Mouse (Mus musculus): Measurements from ENCODE around the gene Il12rb1. TPM values are rescaled to one million over a fixed set of nuclear protein-coding genes. Genes with fewer than 3 reads are reported as not detected.

The Il12rb1 gene
- polyA plus RNA-seq, 1 experiment from 2014 or later = 0.12 TPM

- Histone ChIP-seq H3K4me1 (peaks cover 19% of the 10 kb centered on the region), H3K4me3 (no peak overlapping the region), H3K27ac (no peak overlapping the region), H3K36me3 (replicated peaks) (no peaks in the 10 kb centered on the region), H3K27me3 (ENCODE audit: poor library complexity, severe bottlenecking) (peaks cover 19% of the 10 kb centered on the region), H3K9me3 (peaks cover 7% of the 10 kb centered on the region; the same call in 1 of the 2 replicates)
- DNase-seq (ENCODE audit: extremely low spot score, low spot score) = no peak
- WGBS = 86% methylated on average over 8 of the region's 8 CpGs
Measured at GRCm38 (mm10) chr8:70825816-70826215, 17.6 kb downstream of the Il12rb1 start.

- H3K9me3 ChIP-seq = peaks cover 7% of the 10 kb centered on the region; the same call in 1 of the 2 replicates
- 97% methylated on average over 2 of the region's 2 CpGs for WGBS
- DNase-seq (ENCODE audit: extremely low spot score, low spot score) = no peak
Measured at GRCm38 (mm10) chr8:70827010-70827409, 18.8 kb downstream of the Il12rb1 start.

GRCm38 (mm10) chr8:70827796-70828195 is 19.5 kb downstream of the Il12rb1 start:
- H3K4me3 ChIP-seq = no peak overlapping the region
- no peak overlapping the region for H3K27ac ChIP-seq
- H3K4me1 ChIP-seq = peaks cover 21% of the 10 kb centered on the region
- no peaks in the 10 kb centered on the region for H3K36me3 ChIP-seq (replicated peaks)
- peaks cover 7% of the 10 kb centered on the region; the same call in 1 of the 2 replicates for H3K9me3 ChIP-seq
- 0 out of 2 replicates have a peak, but pooled peaks cover 3% of the 10 kb centered on the region for H3K27me3 ChIP-seq (ENCODE audit: poor library complexity, severe bottlenecking)
- DNase-seq (ENCODE audit: extremely low spot score, low spot score) = no peak
- 81% methylated on average over 1 of the region's 1 CpGs for WGBS

More at GRCm38 (mm10) chr8:70827010-70827409, 18.8 kb downstream of the Il12rb1 start:
- Histone ChIP-seq H3K4me3 (no peak overlapping the region), H3K27me3 (ENCODE audit: poor library complexity, severe bottlenecking) (peaks cover 8% of the 10 kb centered on the region), H3K4me1 (peaks cover 15% of the 10 kb centered on the region), H3K36me3 (replicated peaks) (no peaks in the 10 kb centered on the region), H3K27ac (no peak overlapping the region)

- peak overlapping the region; percentile 21; the same call in 1 of the 2 replicates for H3K27ac ChIP-seq
- WGBS = 84% methylated on average over 8 of the region's 8 CpGs
- H3K4me3 ChIP-seq = no peak overlapping the region
- H3K27me3 ChIP-seq (ENCODE audit: poor library complexity, severe bottlenecking) = no peaks in the 10 kb centered on the region
- peaks cover 6% of the 10 kb centered on the region; the same call in 1 of the 2 replicates for H3K9me3 ChIP-seq
- DNase-seq (ENCODE audit: extremely low spot score, low spot score) = no peak
- H3K36me3 ChIP-seq (replicated peaks) = peaks cover 12% of the 10 kb centered on the region
- peaks cover 33% of the 10 kb centered on the region for H3K4me1 ChIP-seq
Measured at GRCm38 (mm10) chr8:70831517-70831916, 23.3 kb downstream of the Il12rb1 start.

GRCm38 (mm10) chr8:70832371-70832770 is 24.1 kb downstream of the Il12rb1 start:
- no peaks in the 10 kb centered on the region for H3K27me3 ChIP-seq (ENCODE audit: poor library complexity, severe bottlenecking)
- WGBS = 70% methylated on average over 11 of the region's 11 CpGs
- H3K27ac ChIP-seq = peak overlapping the region; percentile 66
- no peak overlapping the region for H3K4me3 ChIP-seq
- peaks cover 41% of the 10 kb centered on the region for H3K4me1 ChIP-seq
- no peak for DNase-seq (ENCODE audit: extremely low spot score, low spot score)
- H3K36me3 ChIP-seq (replicated peaks) = peaks cover 20% of the 10 kb centered on the region
- no peaks in the 10 kb centered on the region for H3K9me3 ChIP-seq

- Histone ChIP-seq H3K36me3 (replicated peaks) (peaks cover 20% of the 10 kb centered on the region), H3K4me1 (peaks cover 41% of the 10 kb centered on the region), H3K27ac (peak overlapping the region; percentile 66), H3K9me3 (no peaks in the 10 kb centered on the region), H3K4me3 (no peak overlapping the region), H3K27me3 (ENCODE audit: poor library complexity, severe bottlenecking) (no peaks in the 10 kb centered on the region)
- WGBS = 65% methylated on average over 9 of the region's 9 CpGs
- DNase-seq (ENCODE audit: extremely low spot score, low spot score) = no peak
Measured at GRCm38 (mm10) chr8:70833018-70833482, 24.8 kb downstream of the Il12rb1 start.

GRCm38 (mm10) chr8:70833520-70833919 is 25.3 kb downstream of the Il12rb1 start:
- WGBS = 56% methylated on average over 15 of the region's 15 CpGs
- Histone ChIP-seq H3K4me3 (no peak overlapping the region), H3K36me3 (replicated peaks) (peaks cover 20% of the 10 kb centered on the region), H3K27me3 (ENCODE audit: poor library complexity, severe bottlenecking) (no peaks in the 10 kb centered on the region), H3K4me1 (peaks cover 44% of the 10 kb centered on the region), H3K27ac (peak overlapping the region; percentile 66), H3K9me3 (no peaks in the 10 kb centered on the region)
- no peak for DNase-seq (ENCODE audit: extremely low spot score, low spot score)

- Histone ChIP-seq H3K4me1 (peaks cover 50% of the 10 kb centered on the region), H3K9me3 (no peaks in the 10 kb centered on the region), H3K27ac (peak overlapping the region; percentile 66), H3K4me3 (no peak overlapping the region), H3K27me3 (ENCODE audit: poor library complexity, severe bottlenecking) (no peaks in the 10 kb centered on the region), H3K36me3 (replicated peaks) (peaks cover 20% of the 10 kb centered on the region)
- no peak for DNase-seq (ENCODE audit: extremely low spot score, low spot score)
- WGBS = 93% methylated on average over 3 of the region's 3 CpGs
Measured at GRCm38 (mm10) chr8:70834071-70834470, 25.8 kb downstream of the Il12rb1 start.

- Histone ChIP-seq H3K36me3 (replicated peaks) (peaks cover 20% of the 10 kb centered on the region), H3K27ac (0 out of 2 replicates have a peak overlapping the region, but pooled peaks have one; percentile 5), H3K4me1 (peaks cover 58% of the 10 kb centered on the region)
Measured at GRCm38 (mm10) chr8:70836666-70837065, 28.4 kb downstream of the Il12rb1 start.

GRCm38 (mm10) chr8:70838654-70839407 is 30.6 kb downstream of the Il12rb1 start:
- no peak for DNase-seq (ENCODE audit: extremely low spot score, low spot score)
- Histone ChIP-seq H3K4me3 (peak overlapping the region; percentile 72), H3K9me3 (no peaks in the 10 kb centered on the region), H3K36me3 (replicated peaks) (peaks cover 20% of the 10 kb centered on the region), H3K27ac (peak overlapping the region; percentile 88), H3K4me1 (peaks cover 45% of the 10 kb centered on the region), H3K27me3 (ENCODE audit: poor library complexity, severe bottlenecking) (peaks cover 8% of the 10 kb centered on the region; the same call in 1 of the 2 replicates)
- WGBS = 4% methylated on average over 66 of the region's 66 CpGs

More at GRCm38 (mm10) chr8:70836666-70837065, 28.4 kb downstream of the Il12rb1 start:
- H3K27me3 ChIP-seq (ENCODE audit: poor library complexity, severe bottlenecking) = no peaks in the 10 kb centered on the region
- H3K4me3 ChIP-seq = no peak overlapping the region
- no peak for DNase-seq (ENCODE audit: extremely low spot score, low spot score)
- no peaks in the 10 kb centered on the region for H3K9me3 ChIP-seq
- WGBS = 91% methylated on average over 12 of the region's 12 CpGs

GRCm38 (mm10) chr8:70839408-70840351 is 31.4 kb downstream of the Il12rb1 start, which contains the start of gene Arrdc2:
Gene Arrdc2 (minus strand): TSS chr8:70839720.
- DNase-seq (ENCODE audit: extremely low spot score, low spot score) = peak; percentile 99
- Histone ChIP-seq H3K27me3 (ENCODE audit: poor library complexity, severe bottlenecking) (peaks cover 12% of the 10 kb centered on the region; the same call in 1 of the 2 replicates), H3K36me3 (replicated peaks) (peaks cover 20% of the 10 kb centered on the region), H3K27ac (peak within 1 kb of the TSS; percentile 88), H3K4me3 (peak within 1 kb of the TSS; percentile 72), H3K9me3 (no peaks in the 10 kb centered on the region), H3K4me1 (peaks cover 50% of the 10 kb centered on the region)
- 2% methylated on average over 55 of the region's 55 CpGs for WGBS

GRCm38 (mm10) chr8:70840590-70840989 is 32.3 kb downstream of the Il12rb1 start:
- Histone ChIP-seq H3K36me3 (replicated peaks) (peaks cover 14% of the 10 kb centered on the region), H3K27me3 (ENCODE audit: poor library complexity, severe bottlenecking) (peaks cover 12% of the 10 kb centered on the region; the same call in 1 of the 2 replicates), H3K9me3 (no peaks in the 10 kb centered on the region), H3K4me3 (no peak overlapping the region), H3K4me1 (peaks cover 56% of the 10 kb centered on the region), H3K27ac (peak overlapping the region; percentile 88)
- 59% methylated on average over 10 of the region's 10 CpGs for WGBS
- DNase-seq (ENCODE audit: extremely low spot score, low spot score) = no peak

Data from forebrain, embryonic 10.5 days (tissue).